Mouse (Mus musculus): ENCODE data around the gene Klra5. TPM values are rescaled to one million over a fixed set of nuclear protein-coding genes. Genes with fewer than 3 reads are reported as not detected.
"Not testable (repeated sequence)": the region's sequence is repeated elsewhere in the genome, so short reads cannot be mapped to it uniquely, and the experiment has no call there.

The Klra5 gene
- not detected for total RNA-seq (2021)
- long read RNA-seq, experiment 1, result 0 reads
- long read RNA-seq, experiment 2, result 0 reads

DNA sequence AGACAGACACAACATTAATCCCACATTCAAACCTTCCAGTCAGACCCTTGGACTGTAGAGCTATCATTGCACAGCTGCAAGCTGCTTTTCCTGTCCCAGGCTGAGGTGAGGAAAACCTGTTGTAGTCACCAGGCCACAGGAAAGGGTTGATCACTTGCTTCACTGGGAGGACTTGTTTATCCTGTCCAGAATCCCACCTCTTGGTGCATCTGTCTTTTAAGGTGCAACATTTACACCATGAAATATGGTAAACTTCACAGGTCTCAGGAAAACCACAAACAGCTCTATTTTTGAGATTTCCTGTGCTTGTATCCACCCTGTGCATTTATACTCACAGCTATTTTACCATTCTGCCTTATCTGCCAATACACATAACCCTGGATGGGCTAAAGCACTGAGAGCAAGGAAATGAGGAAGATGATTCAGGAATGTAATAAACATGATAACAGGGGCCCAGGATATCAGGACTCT is at the start of gene Klra5:
Klra5 (minus strand) TSS at position 175 of the 471 bp plus-strand sequence.
- DNase-seq; intact Hi-C loops (cut with DNase I; ENCODE audit: low total_unique reads): not testable (repeated sequence)

DNA sequence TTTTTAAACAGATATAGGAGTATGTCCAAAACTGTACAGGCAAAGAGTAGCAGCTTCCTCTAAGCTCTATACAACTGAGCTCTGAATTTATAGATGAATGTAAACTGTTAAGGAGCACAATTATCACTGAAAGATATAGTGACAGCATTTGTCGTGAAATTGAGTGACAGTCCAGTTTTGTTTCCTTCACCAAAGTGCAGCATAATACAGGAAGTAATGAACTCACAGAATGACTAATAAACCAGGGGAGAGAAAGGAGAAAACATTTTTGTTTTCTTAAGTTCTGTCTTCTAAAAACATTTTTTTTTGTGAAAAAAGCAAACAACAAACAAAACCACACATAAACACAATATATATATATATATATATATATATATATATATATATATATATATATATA is 454 bp downstream of the Klra5 start:
- DNase-seq, result no peak
- intact Hi-C loops (cut with DNase I; ENCODE audit: low total_unique reads), result no loop called here

GRCm38 (mm10) chr6:129882525-129882924 is 34.9 kb downstream of the Klra5 start:
- no peak for DNase-seq
- intact Hi-C loops (cut with DNase I; ENCODE audit: low total_unique reads), result no loop called here

GRCm38 (mm10) chr6:129876549-129876948 is 40.9 kb downstream of the Klra5 start, which contains the start of gene Klra17:
Gene Klra17 (minus strand): TSS chr6:129876672.
- intact Hi-C loops (cut with DNase I; ENCODE audit: low total_unique reads), result no loop called here
- no peak for DNase-seq

DNA sequence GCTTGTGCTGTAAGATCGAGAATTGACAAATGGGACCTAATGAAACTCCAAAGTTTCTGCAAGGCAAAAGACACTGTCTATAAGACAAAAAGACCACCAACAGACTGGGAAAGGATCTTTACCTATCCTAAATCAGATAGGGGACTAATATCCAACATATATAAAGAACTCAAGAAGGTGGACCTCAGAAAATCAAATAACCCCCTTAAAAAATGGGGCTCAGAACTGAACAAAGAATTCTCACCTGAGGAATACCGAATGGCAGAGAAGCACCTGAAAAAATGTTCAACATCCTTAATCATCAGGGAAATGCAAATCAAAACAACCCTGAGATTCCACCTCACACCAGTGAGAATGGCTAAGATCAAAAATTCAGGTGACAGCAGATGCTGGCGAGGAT is 55.1 kb downstream of the Klra5 start, which contains the start of gene Gm17631:
Gm17631 (plus strand) TSS at position 301 of the 400 bp plus-strand sequence.
- intact Hi-C loops (cut with DNase I; ENCODE audit: low total_unique reads); DNase-seq: not testable (repeated sequence)

Other genes with a start within 250 kb of the Klra5 start
- gene Klrc1, start 238.7 kb downstream of the Klra5 start, total RNA-seq (2021), result not detected
- gene Klri1, start 200.5 kb downstream of the Klra5 start, total RNA-seq (2021), result not detected
- gene Klri2, start 177.2 kb downstream of the Klra5 start, total RNA-seq (2021), result not detected
- gene Gm156, start 133.4 kb downstream of the Klra5 start, total RNA-seq (2021), result not detected
- not detected for gene Gm17631, start 55.0 kb downstream of the Klra5 start, total RNA-seq (2021)
- not detected for gene Klra17, start 41.0 kb downstream of the Klra5 start, total RNA-seq (2021)
- gene Klra6, start 109.3 kb upstream of the Klra5 start, total RNA-seq (2021), result not detected
- not detected for gene Klra4, start 149.6 kb upstream of the Klra5 start, total RNA-seq (2021)
- not detected for gene Klra8, start 212.2 kb upstream of the Klra5 start, total RNA-seq (2021)